Comparison of ENCODE assay signal across 7 mouse cellular contexts in the genomic region with DNA sequence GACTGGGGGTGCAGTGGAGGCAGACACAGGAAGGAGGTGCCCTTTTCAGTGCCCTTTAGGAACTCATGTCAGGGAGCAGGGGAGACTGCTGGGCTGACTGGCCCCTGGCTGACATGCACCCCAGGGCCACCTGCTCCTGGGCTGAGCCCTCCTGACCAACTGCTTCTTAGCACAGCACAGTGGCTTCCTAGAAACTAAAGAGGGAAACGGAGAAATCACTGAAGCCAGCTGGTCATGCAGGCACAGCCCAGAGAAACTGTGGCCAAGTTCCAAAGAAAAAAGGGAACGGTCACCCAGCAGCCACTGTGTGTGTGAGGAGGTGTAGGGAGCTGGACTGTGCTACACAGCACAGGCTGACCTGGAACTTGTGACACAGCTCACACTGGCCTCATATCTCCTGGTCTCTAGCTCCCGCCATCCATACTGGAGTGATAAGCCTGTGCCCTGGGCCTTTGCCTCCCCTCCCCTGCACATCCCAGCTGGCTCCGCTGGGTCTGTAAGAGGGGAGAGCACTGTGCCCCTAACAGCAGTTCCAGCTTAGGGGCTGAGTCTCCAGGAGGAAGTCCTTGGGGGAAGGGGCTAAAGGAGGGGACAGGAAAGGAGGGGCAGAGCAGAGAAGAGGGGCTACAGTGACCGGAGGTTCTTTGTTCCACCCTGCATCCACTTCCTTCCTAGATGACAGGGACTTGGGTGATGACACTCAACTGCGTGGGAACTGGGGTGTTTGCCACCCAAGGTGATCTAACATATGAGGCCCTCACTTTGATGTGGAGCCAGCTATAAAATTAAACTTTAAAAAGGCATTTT. TPM values are rescaled to one million over a fixed set of nuclear protein-coding genes. Genes with fewer than 3 reads are reported as not detected.
DNase-seq lines count a peak whose midpoint lies in the region; ATAC-seq lines count a peak whose summit lies in the region.

No protein-coding gene starts in this region.

- peak overlapping the region; percentile 18; the same call in 1 of the 2 replicates for H3K9ac ChIP-seq in neural tube, embryonic 11.5 days (ENCODE audit: low read length)

- H3K4me2 ChIP-seq in neural tube, embryonic 11.5 days (ENCODE audit: low read depth) = no peak overlapping the region

- DNase-seq in neural tube, embryonic 11.5 days (ENCODE audit: low spot score) = no peak
- no peak for DNase-seq in neural tube, embryonic 10.5 days (ENCODE audit: extremely low spot score, low spot score)
- DNase-seq in cerebellum, postnatal 14 days = peak; percentile 61 to 62
- DNase-seq in gastrocnemius, postnatal 14 days = peak; percentile 4
- DNase-seq in kidney, adult 8-10 months = peak; percentile 3 to 8
- no peak for DNase-seq in embryo, embryonic 10 days (ENCODE audit: low spot score)

- peak overlapping the region; percentile 80 for H3K27ac ChIP-seq in neural tube, embryonic 11.5 days (ENCODE audit: low read depth, low read length)

- H3K4me3 ChIP-seq in neural tube, embryonic 11.5 days (ENCODE audit: low read depth, low read length) = no peak overlapping the region

- H3K27me3 ChIP-seq in neural tube, embryonic 11.5 days (ENCODE audit: control insufficient read depth, insufficient read depth, low read length) = no peaks in the 10 kb centered on the region

- intact Hi-C loops in gastrocnemius, postnatal 14 days (cut with DNase I; ENCODE audit: low total_unique reads) = loop anchor here (5.0 kb wide), 2 partner anchors 37 to 102 kb away; no protein-coding TSS in a partner anchor

- 0 out of 2 replicates have a peak, but pooled peaks have one; percentile 22 for ATAC-seq in neural tube, embryonic 11.5 days (ENCODE audit: insufficient read depth, low FRiP score, low TSS enrichment)
- ATAC-seq in megakaryocyte-erythroid progenitor cell, adult 5-6 weeks (replicated peaks; ENCODE audit: low FRiP score, low TSS enrichment, poor library complexity, severe bottlenecking) = 0 out of 2 replicates have a peak, but pooled peaks have one; percentile 23

- H3K4me1 ChIP-seq in neural tube, embryonic 11.5 days (ENCODE audit: control insufficient read depth, insufficient read depth, low read length) = peaks cover 20% of the 10 kb centered on the region

- H3K9me3 ChIP-seq in neural tube, embryonic 11.5 days (ENCODE audit: control insufficient read depth, low read length) = no peaks in the 10 kb centered on the region

- 61% methylated on average over 6 of the region's 6 CpGs for WGBS in neural tube, embryonic 11.5 days

- no peaks in the 10 kb centered on the region for H3K36me3 ChIP-seq in neural tube, embryonic 11.5 days (ENCODE audit: control insufficient read depth, insufficient read depth, low read length)

RNA-seq across cellular contexts. Expression of gene B4galt5, which starts 48.9 kb away (rescaled TPM):
- 26.9 and 32.2 TPM in 2 replicates for polyA plus RNA-seq in neural tube, embryonic 11.5 days (2014; fragmentation: Nextera tagmentation; extraction: Ambion mirVana)
- 10 to 100 TPM; 15.0 to 17.6 TPM for total RNA-seq in gastrocnemius, postnatal 14 days (2021)
- total RNA-seq in megakaryocyte-erythroid progenitor cell, adult 5-6 weeks (2014; fragmentation: Nextera tagmentation) = 2.1 TPM in 1 of 2 replicates, not detected in the other
- total RNA-seq in megakaryocyte-erythroid progenitor cell, adult 5-6 weeks (2017) = 0.80 and 20.1 TPM in 2 replicates

RNA-seq across cellular contexts. Expression of gene Ptgis, which starts 59.7 kb away (rescaled TPM):
- polyA plus RNA-seq in neural tube, embryonic 11.5 days (2014; fragmentation: Nextera tagmentation; extraction: Ambion mirVana) = 10.6 and 10.7 TPM in 2 replicates
- 10 to 100 TPM in 1 of 2 experiments, 1 to 10 TPM in 1; 8.0 to 11.1 TPM for total RNA-seq in gastrocnemius, postnatal 14 days (2021)
- total RNA-seq in megakaryocyte-erythroid progenitor cell, adult 5-6 weeks (2014; fragmentation: Nextera tagmentation) = not detected in 2 replicates
- not detected in 2 replicates for total RNA-seq in megakaryocyte-erythroid progenitor cell, adult 5-6 weeks (2017)

Comparison
In these comparisons a context has a peak if more than half of its experiments do, and no peak if none do; other contexts are left out.
1. DNase-seq: peak in cerebellum, postnatal 14 days (2 of 2), gastrocnemius, postnatal 14 days (single experiment) and kidney, adult 8-10 months (2 of 2); none in neural tube, embryonic 11.5 days (single experiment), neural tube, embryonic 10.5 days (single experiment) and embryo, embryonic 10 days (single experiment).
2. RNA of gene Ptgis, which starts 59.7 kb away (total RNA-seq): 8.0 to 11.1 TPM in gastrocnemius, postnatal 14 days; not detected in megakaryocyte-erythroid progenitor cell, adult 5-6 weeks; every median in the first group is over 4 times any median in the second.